Mouse (Mus musculus) embryonic facial prominence, embryonic 12.5 days (tissue): ENCODE measurements around the gene Capn9. TPM values are rescaled to one million over a fixed set of nuclear protein-coding genes. Genes with fewer than 3 reads are reported as not detected.

Source experiments
- ATAC-seq: fragments of 200-750 bp; cut with Nextera tagmentation; 2 replicates; pipeline ENCODE4 v1.8.0; 2017; ENCODE audit not compliant: insufficient number of reproducible peaks, insufficient read depth, low FRiP score, low TSS enrichment
- H3K27ac ChIP-seq: fragments of 300-500 bp; sonication (generic); 2 replicates; pipeline ENCODE4 v1.5.1; 2016; ENCODE audit warnings: mild to moderate bottlenecking
- H3K27me3 ChIP-seq: fragments of 300-500 bp; sonication (generic); 2 replicates; pipeline ENCODE4 v1.6.1; 2016; ENCODE audit warnings: mild to moderate bottlenecking, moderate library complexity
- H3K36me3 ChIP-seq: fragments of 300-500 bp; sonication (generic); 2 replicates; pipeline ENCODE4 v1.6.1; 2016; ENCODE audit warnings: mild to moderate bottlenecking
- H3K4me1 ChIP-seq: fragments of 300-500 bp; sonication (generic); 2 replicates; pipeline ENCODE4 v1.6.1; 2016
- H3K4me2 ChIP-seq: fragments of 300-500 bp; sonication (generic); replicated peaks from 2 replicates; pipeline ENCODE4 v1.6.1; 2016; ENCODE audit warnings: mild to moderate bottlenecking, moderate library complexity
- H3K4me3 ChIP-seq: fragments of 300-500 bp; sonication (generic); 2 replicates; pipeline ENCODE4 v1.5.1; 2016; ENCODE audit warnings: mild to moderate bottlenecking
- H3K9ac ChIP-seq: fragments of 300-500 bp; sonication (generic); 2 replicates; pipeline ENCODE4 v1.6.1; 2016; ENCODE audit warnings: mild to moderate bottlenecking, moderate library complexity
- H3K9me3 ChIP-seq: fragments of 300-500 bp; sonication (generic); 2 replicates; pipeline ENCODE4 v1.6.1; 2016; ENCODE audit warnings: mild to moderate bottlenecking, moderate library complexity
- WGBS: fragments of 180-500 bp; shearing (Covaris S2); methylation state at CpG from one replicate; pipeline ENCODE4 v1.1.7; 2016; 5-methylcytosine and 5-hydroxymethylcytosine counted together
- polyA plus RNA-seq: library from polyadenylated mRNA; unstranded; fragments of >200 nt; fragmentation: Nextera tagmentation; extraction: Ambion mirVana; gene quantifications from 2 replicates; pipeline ENCODE4 v1.2.1, GENCODE M21; 2016

The Capn9 gene
- polyA plus RNA-seq, 1 experiment from 2014 or later: not detected

DNA sequence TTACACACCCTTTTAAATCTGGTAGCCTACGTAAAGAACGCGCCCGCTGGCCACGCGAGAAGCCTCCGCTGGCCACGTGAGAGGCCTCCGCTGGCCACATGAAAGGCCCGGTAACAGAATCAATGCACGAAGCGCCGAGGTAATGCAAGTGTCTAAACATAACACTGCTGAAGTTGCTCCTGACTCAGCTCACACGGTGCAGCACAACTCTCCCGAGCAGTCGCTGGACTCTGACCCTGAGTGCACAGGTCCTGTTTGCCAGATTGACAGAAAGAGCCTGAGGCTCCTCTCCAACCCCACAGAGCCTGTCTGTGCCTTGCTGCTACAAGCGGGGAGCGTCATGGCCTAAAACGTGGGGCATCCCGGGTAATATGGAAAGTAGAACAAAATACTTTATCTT, 75.9 kb downstream of the Capn9 start:
- H3K27me3 ChIP-seq: no peaks in the 10 kb centered on the region
- peaks cover 16% of the 10 kb centered on the region for H3K4me1 ChIP-seq
- WGBS: 80% methylated on average over 20 of the region's 20 CpGs
- H3K9me3 ChIP-seq: no peaks in the 10 kb centered on the region
- H3K9ac ChIP-seq: no peak overlapping the region
- no peak overlapping the region for H3K27ac ChIP-seq
- H3K36me3 ChIP-seq: peaks cover 20% of the 10 kb centered on the region
- no peak overlapping the region for H3K4me3 ChIP-seq
- no peak for ATAC-seq
- no peak overlapping the region for H3K4me2 ChIP-seq

DNA sequence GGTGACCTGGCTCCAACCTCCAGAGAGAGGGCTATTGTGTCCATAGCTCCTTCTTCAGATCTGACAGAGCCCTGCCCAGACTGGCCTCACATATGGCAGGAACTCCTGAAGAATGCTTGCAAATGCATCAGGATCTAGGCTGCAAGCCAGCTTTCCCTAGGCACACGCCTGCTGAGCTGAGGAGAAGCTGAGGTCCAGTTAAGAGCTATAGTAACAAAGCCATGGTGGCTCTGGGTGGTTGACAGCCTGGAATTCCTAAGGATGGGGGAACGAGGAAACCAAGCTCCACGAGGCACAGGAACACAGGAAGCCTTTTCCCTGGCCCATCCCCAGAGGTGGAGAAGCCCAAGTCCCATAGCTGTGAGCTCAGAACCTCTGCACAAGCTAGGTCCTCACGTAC, 76.6 kb downstream of the Capn9 start:
- Histone ChIP-seq H3K4me2 (no peak overlapping the region), H3K27ac (peak overlapping the region; percentile 66), H3K4me3 (no peak overlapping the region), H3K4me1 (peaks cover 16% of the 10 kb centered on the region), H3K27me3 (no peaks in the 10 kb centered on the region), H3K9me3 (no peaks in the 10 kb centered on the region), H3K36me3 (peaks cover 20% of the 10 kb centered on the region), H3K9ac (no peak overlapping the region)
- WGBS: 32% methylated on average over 4 of the region's 4 CpGs
- ATAC-seq: no peak

DNA sequence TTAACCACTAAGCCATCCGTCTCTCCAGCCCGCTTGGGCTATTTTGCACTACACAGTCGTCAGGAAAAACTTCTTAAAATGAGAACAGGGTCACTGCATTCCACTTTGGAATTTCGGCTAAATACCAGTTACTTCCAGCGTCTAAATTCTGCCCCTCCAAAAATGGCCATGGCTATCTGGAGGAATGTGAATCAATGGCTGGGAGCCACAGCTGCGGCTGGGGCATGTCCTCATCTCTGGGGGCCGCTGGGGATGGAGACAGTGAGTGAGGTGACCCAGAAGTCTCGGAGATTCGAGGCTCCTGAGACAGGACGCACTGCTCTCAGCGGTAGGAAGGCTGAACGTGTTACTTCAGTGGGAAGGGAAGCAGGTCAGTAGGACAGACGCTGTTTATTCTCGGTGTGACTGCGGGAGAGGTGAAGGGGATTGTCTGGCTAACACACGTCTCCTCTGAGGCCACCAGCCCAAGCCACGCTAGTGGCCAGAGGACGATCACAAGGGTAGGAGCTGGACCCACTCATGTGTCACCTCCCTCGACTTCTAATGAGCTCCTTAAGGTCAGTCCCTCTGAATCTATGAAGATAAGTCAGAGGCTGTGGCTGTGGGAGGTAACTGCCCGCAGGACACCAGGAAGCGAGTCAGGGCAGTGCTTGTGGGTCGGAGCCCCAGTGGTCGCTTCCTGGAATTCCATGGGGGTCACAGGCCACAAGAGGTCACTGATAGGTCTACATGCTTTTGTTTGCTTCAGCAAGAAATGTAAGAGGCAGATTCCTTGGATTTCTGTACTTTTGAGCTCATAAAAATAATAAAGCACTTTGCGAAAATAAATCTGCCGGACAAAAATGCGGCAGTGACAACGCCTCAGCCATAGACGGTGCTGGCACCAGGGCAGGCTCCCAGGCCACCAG, 77.9 kb downstream of the Capn9 start:
- no peaks in the 10 kb centered on the region for H3K9me3 ChIP-seq
- no peak overlapping the region for H3K9ac ChIP-seq
- peaks cover 16% of the 10 kb centered on the region for H3K36me3 ChIP-seq
- no peak for ATAC-seq
- peaks cover 18% of the 10 kb centered on the region for H3K4me1 ChIP-seq
- no peak overlapping the region for H3K4me3 ChIP-seq
- WGBS: 48% methylated on average over 28 of the region's 28 CpGs
- no peak overlapping the region for H3K4me2 ChIP-seq
- H3K27ac ChIP-seq: 0 out of 2 replicates have a peak overlapping the region, but pooled peaks have one; percentile 32
- no peaks in the 10 kb centered on the region for H3K27me3 ChIP-seq

DNA sequence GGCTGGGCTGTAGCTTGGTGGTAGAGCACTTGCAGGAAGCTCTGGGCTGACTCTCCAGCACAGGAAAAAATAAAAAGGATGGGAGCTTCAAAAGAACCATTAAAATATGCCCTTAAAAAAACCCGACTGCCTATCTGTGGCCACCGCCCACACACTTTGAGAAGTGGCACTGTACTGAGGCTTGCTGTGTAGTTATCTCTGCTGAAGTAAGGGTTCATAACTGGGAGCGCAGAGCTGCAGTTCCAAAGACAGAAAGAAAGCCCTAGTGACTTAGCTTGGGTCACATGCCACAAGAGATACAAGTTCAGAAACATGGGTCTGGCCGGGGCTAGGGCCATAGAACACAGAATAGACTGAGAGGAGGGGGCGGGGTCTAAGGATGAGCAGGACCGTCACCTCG, 82.0 kb downstream of the Capn9 start:
- H3K4me3 ChIP-seq: no peak overlapping the region
- no peak for ATAC-seq
- peaks cover 46% of the 10 kb centered on the region for H3K4me1 ChIP-seq
- no peak overlapping the region for H3K27ac ChIP-seq
- no peak overlapping the region for H3K9ac ChIP-seq
- 85% methylated on average over 7 of the region's 7 CpGs for WGBS
- no peaks in the 10 kb centered on the region for H3K36me3 ChIP-seq
- no peak overlapping the region for H3K4me2 ChIP-seq
- no peaks in the 10 kb centered on the region for H3K9me3 ChIP-seq
- H3K27me3 ChIP-seq: no peaks in the 10 kb centered on the region

DNA sequence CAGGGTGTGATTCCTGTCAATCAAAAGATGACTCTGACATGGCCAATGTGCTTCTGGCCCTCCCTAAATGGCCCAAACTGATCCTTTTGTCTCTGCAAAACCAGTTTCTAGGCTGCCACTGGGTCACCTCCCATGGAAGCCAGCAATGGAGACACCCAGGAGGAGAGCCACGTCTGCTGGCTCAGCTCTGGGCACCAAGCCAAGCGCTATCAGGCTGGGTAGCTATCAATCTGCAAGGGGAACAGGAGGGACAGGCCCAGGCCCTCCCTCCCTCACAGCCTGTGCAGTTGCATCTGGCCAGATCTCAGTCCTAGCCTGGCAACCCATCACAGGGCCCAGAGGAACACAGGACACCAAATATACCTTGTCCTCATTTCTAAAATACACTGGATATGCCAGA, 82.5 kb downstream of the Capn9 start:
- Histone ChIP-seq H3K4me1 (peaks cover 44% of the 10 kb centered on the region), H3K27ac (no peak overlapping the region), H3K4me3 (no peak overlapping the region), H3K9ac (no peak overlapping the region), H3K27me3 (no peaks in the 10 kb centered on the region), H3K9me3 (no peaks in the 10 kb centered on the region), H3K36me3 (no peaks in the 10 kb centered on the region), H3K4me2 (no peak overlapping the region)
- 59% methylated on average over 2 of the region's 2 CpGs for WGBS
- ATAC-seq: no peak

DNA sequence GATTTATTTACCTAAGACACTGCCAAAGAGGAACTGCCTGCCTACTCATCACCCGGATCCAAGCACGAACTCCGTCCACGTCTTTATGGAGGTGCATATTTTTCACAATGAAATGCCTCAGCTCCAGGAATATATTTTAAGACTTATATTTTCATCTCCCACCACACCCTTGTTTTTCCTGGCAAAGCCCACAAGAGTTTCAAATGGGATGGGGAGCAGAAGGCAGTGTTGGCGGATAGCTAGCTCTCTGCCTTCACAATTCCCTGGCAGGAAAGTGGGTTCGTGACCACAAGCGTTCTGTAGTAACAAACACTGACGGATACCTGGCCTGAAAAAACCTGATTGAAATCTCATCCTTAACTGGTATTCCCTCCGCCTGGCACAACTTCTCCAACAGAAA, 85.9 kb downstream of the Capn9 start:
- Histone ChIP-seq H3K9ac (peak overlapping the region; percentile 95; the same call in 1 of the 2 replicates), H3K9me3 (no peaks in the 10 kb centered on the region), H3K4me2 (peak overlapping the region; percentile 77), H3K36me3 (no peaks in the 10 kb centered on the region), H3K4me1 (peaks cover 44% of the 10 kb centered on the region), H3K4me3 (peak overlapping the region; percentile 93), H3K27ac (no peak overlapping the region), H3K27me3 (no peaks in the 10 kb centered on the region)
- WGBS: 38% methylated on average over 9 of the region's 9 CpGs
- ATAC-seq: no peak

DNA sequence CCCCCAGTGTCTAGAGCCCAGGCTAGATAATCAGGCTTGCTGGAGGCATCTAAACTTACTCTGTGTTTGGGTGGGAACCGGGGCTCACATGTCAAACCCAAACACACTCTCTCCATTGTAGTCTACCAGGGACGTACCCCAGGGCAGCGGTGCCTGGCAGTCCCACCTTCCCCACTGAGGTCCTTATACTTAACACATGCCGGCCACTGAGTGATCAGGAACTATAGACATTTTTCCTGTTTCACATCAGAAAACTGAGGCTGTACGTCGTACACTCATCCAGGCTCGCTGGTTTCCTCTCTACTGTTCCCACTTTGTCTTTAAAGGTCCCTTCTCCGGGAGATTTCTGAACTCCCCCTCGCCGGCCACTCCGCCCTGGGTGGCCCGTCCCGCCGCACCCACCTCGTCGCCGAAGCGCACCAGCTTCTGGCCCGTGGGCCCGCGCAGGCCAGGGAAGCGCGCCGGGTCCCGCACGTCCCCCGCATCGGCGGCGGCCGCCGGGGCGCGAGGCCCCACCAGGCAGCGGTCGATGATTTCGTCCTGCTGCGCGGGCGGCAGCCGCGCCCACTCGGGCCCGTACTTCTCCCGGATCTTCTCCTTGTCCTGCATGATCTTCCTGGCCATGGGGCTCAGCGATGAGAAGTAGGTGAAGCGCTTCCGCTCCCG, 86.7 kb downstream of the Capn9 start:
- Histone ChIP-seq H3K27me3 (no peaks in the 10 kb centered on the region), H3K4me3 (peak overlapping the region; percentile 93), H3K9me3 (no peaks in the 10 kb centered on the region), H3K4me2 (peak overlapping the region; percentile 77), H3K36me3 (no peaks in the 10 kb centered on the region), H3K27ac (peak overlapping the region; percentile 90), H3K9ac (peak overlapping the region; percentile 95), H3K4me1 (peaks cover 44% of the 10 kb centered on the region)
- ATAC-seq: peak; percentile 45
- under 1% methylated on average over 49 of the region's 49 CpGs for whole genome bisulfite sequencing

DNA sequence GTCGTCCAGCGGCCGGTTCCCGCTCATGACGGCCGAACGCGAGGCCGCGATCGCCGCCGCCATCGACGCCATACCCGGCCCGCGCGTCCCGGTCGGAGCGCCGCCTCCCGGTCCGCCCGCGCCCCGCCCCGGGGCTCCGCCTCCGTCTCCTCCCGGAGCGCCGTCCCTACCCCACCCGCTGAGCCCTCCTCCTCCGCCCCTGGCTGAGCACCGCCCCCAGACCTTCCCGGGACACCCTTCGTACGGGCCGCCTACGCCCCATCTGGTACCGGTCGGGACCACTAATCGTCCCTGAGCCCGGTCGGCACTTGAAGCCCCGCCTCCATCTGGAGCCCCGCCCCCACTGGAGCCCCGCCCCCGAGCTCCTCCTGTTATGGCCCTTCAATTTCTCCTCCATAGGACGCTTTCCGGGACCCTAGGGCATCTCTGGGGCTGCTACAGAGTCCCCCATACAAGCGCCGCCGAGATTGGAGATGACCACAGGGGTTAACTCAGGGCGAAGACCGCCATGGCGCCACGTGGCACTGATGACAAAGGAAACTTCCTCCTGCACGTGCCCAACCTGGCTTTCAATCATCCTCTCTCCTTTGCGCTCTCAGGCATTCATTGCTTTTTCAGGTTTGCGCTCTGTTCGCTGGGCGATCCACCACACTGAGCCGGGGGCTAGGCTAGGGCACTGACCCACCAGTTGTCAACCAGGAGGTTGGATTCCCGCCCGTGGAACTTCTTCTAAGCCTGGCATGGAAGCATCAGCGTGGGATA, 87.4 kb downstream of the Capn9 start, which contains the start of gene 2310022B05Rik:
Gene 2310022B05Rik (minus strand): TSS at position 258 of the 762 bp plus-strand sequence.
- WGBS: 1% methylated on average over 68 of the region's 69 CpGs
- H3K9ac ChIP-seq: peak within 1 kb of the TSS; percentile 95
- H3K4me2 ChIP-seq: peak within 1 kb of the TSS; percentile 77
- H3K27ac ChIP-seq: peak within 1 kb of the TSS; percentile 90
- peaks cover 42% of the 10 kb centered on the region for H3K4me1 ChIP-seq
- peak within 1 kb of the TSS; percentile 93 for H3K4me3 ChIP-seq
- no peaks in the 10 kb centered on the region for H3K27me3 ChIP-seq
- no peaks in the 10 kb centered on the region for H3K9me3 ChIP-seq
- ATAC-seq: peak; percentile 93
- H3K36me3 ChIP-seq: no peaks in the 10 kb centered on the region

DNA sequence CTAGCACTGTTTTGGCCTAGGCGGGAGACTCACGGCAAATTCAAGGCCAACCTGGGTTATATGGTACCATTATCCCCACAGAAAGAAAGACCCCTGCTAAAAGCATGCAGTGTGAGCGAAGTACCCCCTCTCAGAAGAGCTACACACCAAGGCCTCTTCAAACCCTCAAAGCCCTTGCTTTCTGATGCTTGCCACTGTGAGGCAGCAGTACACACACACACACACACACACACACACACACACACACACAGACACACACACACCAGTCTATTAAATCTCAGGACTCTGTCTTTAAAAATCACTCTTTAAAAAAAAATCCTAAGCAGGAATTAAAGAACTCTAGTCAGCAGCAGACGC, 87.9 kb downstream of the Capn9 start:
- Histone ChIP-seq H3K4me3 (peak overlapping the region; percentile 93), H3K4me1 (peaks cover 39% of the 10 kb centered on the region), H3K4me2 (peak overlapping the region; percentile 77), H3K27me3 (no peaks in the 10 kb centered on the region), H3K9ac (peak overlapping the region; percentile 95), H3K9me3 (no peaks in the 10 kb centered on the region), H3K27ac (peak overlapping the region; percentile 90), H3K36me3 (no peaks in the 10 kb centered on the region)
- 53% methylated on average over 4 of the region's 4 CpGs for WGBS
- no peak for ATAC-seq

DNA sequence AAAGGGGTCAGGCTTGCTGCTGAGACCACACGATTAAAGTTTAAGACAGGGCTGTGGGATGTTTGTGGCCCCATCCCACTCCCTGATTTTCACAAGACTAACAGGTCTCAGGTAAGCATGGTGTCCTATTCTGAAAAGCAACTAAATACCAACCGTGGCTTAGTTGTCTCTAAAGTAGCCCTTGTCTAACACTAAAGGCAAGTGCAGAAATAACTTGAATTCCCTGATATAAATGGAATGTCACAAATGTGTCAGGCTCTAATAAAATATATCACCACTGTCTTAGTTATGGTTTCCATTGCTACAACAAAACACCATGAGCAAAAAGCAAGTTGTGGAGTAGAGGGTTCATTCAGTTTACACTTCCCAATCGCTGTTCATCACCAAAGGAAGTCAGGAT, 88.5 kb downstream of the Capn9 start:
- no peak overlapping the region for H3K4me3 ChIP-seq
- WGBS: 77% methylated on average over 3 of the region's 3 CpGs
- ATAC-seq: no peak
- H3K27me3 ChIP-seq: no peaks in the 10 kb centered on the region
- H3K4me2 ChIP-seq: no peak overlapping the region
- H3K36me3 ChIP-seq: no peaks in the 10 kb centered on the region
- H3K4me1 ChIP-seq: peaks cover 35% of the 10 kb centered on the region
- no peaks in the 10 kb centered on the region for H3K9me3 ChIP-seq
- no peak overlapping the region for H3K9ac ChIP-seq
- no peak overlapping the region for H3K27ac ChIP-seq
